Mouse (Mus musculus): ENCODE measurements at regions not wholly inside any gene's neighbourhood (a gene's known extent, or its start where the extent isn't known, plus 50 kb on each side); places are given as distances from the start of the nearest gene placed in this dataset.

DNA sequence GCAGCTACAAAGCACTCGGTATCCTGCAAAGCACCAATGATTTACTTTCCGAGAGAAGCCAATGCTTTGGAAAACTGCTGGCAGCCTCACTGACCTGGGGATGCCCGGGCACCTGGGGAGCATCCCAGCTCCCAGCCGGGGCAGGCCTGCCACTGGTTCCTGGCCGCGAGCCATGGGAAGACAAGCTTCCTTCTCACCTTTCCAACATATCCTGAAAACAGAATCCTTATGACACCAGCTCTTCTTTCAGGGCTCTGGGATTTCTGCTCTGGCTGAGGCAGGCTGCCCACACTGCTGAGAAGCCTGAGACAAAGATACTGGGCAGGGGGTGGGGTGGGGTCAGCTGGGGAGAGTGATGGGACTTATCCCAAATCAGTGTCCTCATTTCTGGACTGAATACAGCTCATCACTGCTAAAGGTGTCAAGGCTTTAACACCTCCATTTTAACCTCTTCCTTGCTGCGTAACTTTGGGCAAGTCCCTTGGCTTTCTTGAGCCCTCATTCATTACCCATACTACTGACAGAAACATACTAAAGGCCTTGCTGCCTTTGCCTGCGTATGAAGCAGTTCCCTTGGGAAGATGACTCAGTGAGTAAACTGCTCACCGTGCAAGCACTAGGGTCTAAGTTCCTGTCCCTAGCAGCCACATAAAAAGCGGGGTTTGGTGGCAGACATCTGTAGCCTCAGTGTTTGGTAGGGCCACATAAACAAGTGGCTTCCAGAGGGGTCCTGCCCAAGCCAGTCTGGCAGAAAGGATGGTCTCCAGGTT lies 127.0 kb downstream of the Sec61b start:
- TF ChIP-seq CTCF (IDR thresholded peaks at IDR 0.05; ENCODE audit: control insufficient read depth, insufficient read depth, insufficient read length) (no peak), MAX (IDR thresholded peaks at IDR 0.05) (no peak)
